Mouse (Mus musculus): ENCODE results near the gene Spout1.

DNA sequence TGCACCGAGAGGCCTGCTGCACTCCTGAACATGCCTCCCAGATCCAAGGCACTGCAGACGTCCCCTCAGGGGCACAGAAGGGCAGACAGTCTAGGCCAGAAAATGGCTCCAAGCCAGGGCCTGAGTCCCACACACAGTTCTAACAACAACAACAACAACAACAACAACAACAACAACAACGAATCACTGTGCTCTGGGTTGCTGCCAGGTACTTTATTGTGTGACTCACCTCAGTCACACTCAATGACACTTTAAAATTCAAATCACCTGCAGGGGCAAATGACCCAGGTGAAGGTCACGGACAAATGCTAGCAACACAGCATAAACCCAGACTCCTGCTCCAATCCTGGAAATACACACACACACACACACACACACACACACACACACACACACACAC, 19.8 kb upstream of the Spout1 start:
- TF ChIP-seq CTCF (IDR thresholded peaks at IDR 0.05; ENCODE audit: insufficient read depth, low read length) (no peak), POLR2A (IDR thresholded peaks at IDR 0.05; ENCODE audit: borderline replicate concordance, extremely low read depth, low read depth, low read length) (no peak)

All from lung, adult 2 months (tissue).